Mouse (Mus musculus): ENCODE data around the gene Vash2. TPM values are rescaled to one million over a fixed set of nuclear protein-coding genes. Genes with fewer than 3 reads are reported as not detected.
"Not testable (repeated sequence)": the region's sequence is repeated elsewhere in the genome, so short reads cannot be mapped to it uniquely, and the experiment has no call there.

Gene Vash2
- polyA plus RNA-seq (2015; fragmentation: Nextera tagmentation; extraction: Ambion mirVana): 73.4 and 86.4 TPM in 2 replicates

DNA sequence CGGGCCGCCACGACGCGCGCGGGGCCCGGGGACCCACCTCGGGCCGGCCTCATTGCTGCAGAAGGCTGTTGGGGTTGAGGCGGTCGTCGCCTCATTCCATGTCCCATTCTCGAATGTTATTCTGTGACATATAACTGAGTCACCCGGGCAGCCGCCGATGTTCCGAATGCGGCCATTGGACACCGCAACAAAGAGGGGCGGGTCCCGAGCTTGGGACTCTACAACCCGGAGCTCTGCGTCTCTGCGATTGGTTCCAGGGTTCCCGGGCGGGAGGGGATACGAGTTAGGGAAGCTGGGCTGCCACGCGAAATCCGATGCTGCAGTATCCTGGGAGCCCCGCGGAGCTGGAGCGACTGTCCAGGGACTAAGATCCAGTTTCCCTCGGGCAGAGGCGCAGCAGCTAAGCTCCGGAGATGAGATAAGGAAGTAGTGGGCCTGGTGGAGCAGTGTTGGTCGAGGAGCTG, at the start of gene Vash2:
TSS of gene Vash2 (minus strand) at position 197 of the 464 bp plus-strand sequence.
- peaks cover 36% of the 10 kb centered on the region for H3K4me1 ChIP-seq
- H3K9me3 ChIP-seq (replicated peaks): no peaks in the 10 kb centered on the region
- peak within 1 kb of the TSS; percentile 96 for H3K9ac ChIP-seq (replicated peaks)
- WGBS: under 1% methylated on average over 38 of the region's 38 CpGs
- peaks cover 12% of the 10 kb centered on the region for H3K36me3 ChIP-seq
- ATAC-seq (ENCODE audit: low FRiP score): peak; percentile 97
- H3K4me2 ChIP-seq: peak within 1 kb of the TSS; percentile 83
- no peaks in the 10 kb centered on the region for H3K27me3 ChIP-seq (replicated peaks)
- peak within 1 kb of the TSS; percentile 97 for H3K27ac ChIP-seq (replicated peaks)
- peak within 1 kb of the TSS; percentile 78 for H3K4me3 ChIP-seq (replicated peaks)

GRCm38 (mm10) chr1:191026021-191026713, 47.1 kb upstream of the Vash2 start, which contains the start of gene Flvcr1:
Flvcr1 (minus strand) TSS chr1:191026158.
- Histone ChIP-seq H3K9me3 (replicated peaks) (no peaks in the 10 kb centered on the region), H3K4me1 (peaks cover 21% of the 10 kb centered on the region), H3K4me3 (replicated peaks) (peak within 1 kb of the TSS; percentile 91), H3K27me3 (replicated peaks) (no peaks in the 10 kb centered on the region), H3K27ac (replicated peaks) (peak within 1 kb of the TSS; percentile 93), H3K4me2 (peak within 1 kb of the TSS; percentile 93), H3K36me3 (0 out of 2 replicates have a peak, but pooled peaks cover 6% of the 10 kb centered on the region), H3K9ac (replicated peaks) (peak within 1 kb of the TSS; percentile 90)
- ATAC-seq (ENCODE audit: low FRiP score): peak; percentile 99
- under 1% methylated on average over 50 of the region's 50 CpGs for WGBS

- WGBS: 2% methylated on average over 69 of the region's 69 CpGs
- H3K4me1 ChIP-seq: peaks cover 21% of the 10 kb centered on the region
- peak overlapping the region; percentile 93 for H3K4me2 ChIP-seq
- peak overlapping the region; percentile 90 for H3K9ac ChIP-seq (replicated peaks)
- no peaks in the 10 kb centered on the region for H3K9me3 ChIP-seq (replicated peaks)
- peak; percentile 54 for ATAC-seq (ENCODE audit: low FRiP score)
- H3K4me3 ChIP-seq (replicated peaks): peak overlapping the region; percentile 91
- H3K27ac ChIP-seq (replicated peaks): peak overlapping the region; percentile 93
- no peaks in the 10 kb centered on the region for H3K27me3 ChIP-seq (replicated peaks)
- H3K36me3 ChIP-seq: 0 out of 2 replicates have a peak, but pooled peaks cover 6% of the 10 kb centered on the region
Measured at GRCm38 (mm10) chr1:191025016-191026012, 46.2 kb upstream of the Vash2 start.

DNA sequence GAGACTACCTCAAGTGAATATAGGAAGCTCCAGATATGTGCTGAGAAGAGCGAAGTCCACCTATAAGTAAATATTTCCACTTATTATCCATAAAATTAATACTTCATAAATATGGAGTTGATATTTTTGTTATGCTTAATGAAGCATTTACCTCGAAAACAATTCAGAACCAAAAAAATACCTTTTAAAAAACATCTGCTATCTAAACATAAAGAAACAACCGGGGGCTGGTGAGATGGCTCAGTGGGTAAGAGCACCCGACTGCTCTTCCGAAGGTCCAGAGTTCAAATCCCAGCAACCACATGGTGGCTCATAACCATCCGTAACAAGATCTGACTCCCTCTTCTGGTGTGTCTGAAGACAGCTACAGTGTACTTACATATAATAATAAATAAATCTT, 44.7 kb upstream of the Vash2 start:
- not testable (repeated sequence) for H3K36me3 ChIP-seq; H3K27me3 ChIP-seq (replicated peaks); H3K4me2 ChIP-seq; H3K9ac ChIP-seq (replicated peaks); ATAC-seq (ENCODE audit: low FRiP score); H3K27ac ChIP-seq (replicated peaks); H3K9me3 ChIP-seq (replicated peaks); H3K4me3 ChIP-seq (replicated peaks)
- WGBS: 90% methylated on average over 6 of the region's 6 CpGs
- H3K4me1 ChIP-seq: peaks cover 21% of the 10 kb centered on the region

GRCm38 (mm10) chr1:191023140-191023539, 44.0 kb upstream of the Vash2 start:
- Histone ChIP-seq H3K4me1 (peaks cover 21% of the 10 kb centered on the region), H3K9ac (replicated peaks) (no peak overlapping the region), H3K9me3 (replicated peaks) (no peaks in the 10 kb centered on the region), H3K27me3 (replicated peaks) (no peaks in the 10 kb centered on the region), H3K27ac (replicated peaks) (no peak overlapping the region), H3K4me2 (no peak overlapping the region), H3K36me3 (peaks cover 10% of the 10 kb centered on the region; the same call in 1 of the 2 replicates), H3K4me3 (replicated peaks) (no peak overlapping the region)
- WGBS: 91% methylated on average over 2 of the region's 2 CpGs
- no peak for ATAC-seq (ENCODE audit: low FRiP score)

GRCm38 (mm10) chr1:191021016-191021415, 41.9 kb upstream of the Vash2 start:
- H3K4me3 ChIP-seq (replicated peaks): no peak overlapping the region
- H3K27ac ChIP-seq (replicated peaks): no peak overlapping the region
- no peak overlapping the region for H3K4me2 ChIP-seq
- H3K36me3 ChIP-seq: peaks cover 10% of the 10 kb centered on the region; the same call in 1 of the 2 replicates
- no peak for ATAC-seq (ENCODE audit: low FRiP score)
- H3K4me1 ChIP-seq: peaks cover 13% of the 10 kb centered on the region
- H3K9me3 ChIP-seq (replicated peaks): no peaks in the 10 kb centered on the region
- no peak overlapping the region for H3K9ac ChIP-seq (replicated peaks)
- H3K27me3 ChIP-seq (replicated peaks): no peaks in the 10 kb centered on the region
- WGBS: 46% methylated on average over 7 of the region's 7 CpGs

- Histone ChIP-seq H3K36me3 (peaks cover 10% of the 10 kb centered on the region; the same call in 1 of the 2 replicates), H3K27ac (replicated peaks) (no peak overlapping the region), H3K4me2 (no peak overlapping the region), H3K27me3 (replicated peaks) (no peaks in the 10 kb centered on the region), H3K4me3 (replicated peaks) (no peak overlapping the region), H3K4me1 (peaks cover 13% of the 10 kb centered on the region), H3K9me3 (replicated peaks) (no peaks in the 10 kb centered on the region), H3K9ac (replicated peaks) (no peak overlapping the region)
- ATAC-seq (ENCODE audit: low FRiP score): no peak
- 80% methylated on average over 3 of the region's 3 CpGs for WGBS
Measured at GRCm38 (mm10) chr1:191020217-191020924, 41.3 kb upstream of the Vash2 start.

DNA sequence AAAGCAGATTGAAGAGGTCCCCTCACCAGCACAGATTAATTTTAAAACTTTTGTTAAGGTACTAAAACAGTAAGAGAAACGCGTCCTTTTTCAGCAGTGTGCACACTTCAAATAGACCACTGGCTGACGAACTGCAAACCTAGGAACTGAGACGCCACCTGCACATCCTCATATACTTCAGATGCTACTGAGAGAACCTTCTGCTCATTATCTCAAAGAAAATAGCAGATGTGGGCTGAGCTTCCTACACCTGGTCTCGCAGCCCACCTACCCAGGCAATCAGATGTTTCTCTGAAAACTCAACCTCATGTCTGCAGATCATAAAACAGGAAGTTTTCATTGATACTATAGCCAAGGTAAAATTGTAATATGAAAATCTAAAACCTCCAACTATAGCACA, 40.7 kb upstream of the Vash2 start:
- H3K4me3 ChIP-seq (replicated peaks): no peak overlapping the region
- H3K9me3 ChIP-seq (replicated peaks): no peaks in the 10 kb centered on the region
- H3K9ac ChIP-seq (replicated peaks): no peak overlapping the region
- 97% methylated on average over 5 of the region's 5 CpGs for WGBS
- no peaks in the 10 kb centered on the region for H3K27me3 ChIP-seq (replicated peaks)
- no peak overlapping the region for H3K4me2 ChIP-seq
- no peak overlapping the region for H3K27ac ChIP-seq (replicated peaks)
- H3K4me1 ChIP-seq: peaks cover 7% of the 10 kb centered on the region
- ATAC-seq (ENCODE audit: low FRiP score): no peak
- peaks cover 10% of the 10 kb centered on the region for H3K36me3 ChIP-seq

- Histone ChIP-seq H3K36me3 (peaks cover 43% of the 10 kb centered on the region), H3K9me3 (replicated peaks) (no peaks in the 10 kb centered on the region)
Measured at GRCm38 (mm10) chr1:191014271-191014670, 35.2 kb upstream of the Vash2 start.

DNA sequence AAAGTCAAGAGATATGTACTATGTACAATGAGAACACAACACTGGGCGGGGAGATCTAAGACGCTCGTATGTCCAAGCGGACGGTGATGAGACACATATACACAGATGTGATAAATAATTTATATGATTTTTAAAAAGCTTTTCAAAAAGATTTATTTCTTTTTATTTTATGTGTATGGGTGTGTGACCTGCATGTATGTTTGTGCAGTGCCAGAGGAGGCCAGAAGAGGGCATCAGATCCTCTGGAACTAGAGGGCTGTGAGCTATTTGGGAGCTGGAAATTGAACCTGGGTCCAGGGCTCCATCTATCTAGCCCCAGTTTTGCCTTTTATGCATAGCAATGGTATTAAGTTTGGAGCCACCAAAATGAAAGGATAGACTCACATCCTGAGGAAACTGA, 29.6 kb upstream of the Vash2 start:
- Histone ChIP-seq H3K9me3 (replicated peaks) (no peaks in the 10 kb centered on the region), H3K9ac (replicated peaks) (no peak overlapping the region), H3K27me3 (replicated peaks) (no peaks in the 10 kb centered on the region), H3K36me3 (peaks cover 71% of the 10 kb centered on the region), H3K27ac (replicated peaks) (no peak overlapping the region), H3K4me2 (no peak overlapping the region), H3K4me1 (no peaks in the 10 kb centered on the region), H3K4me3 (replicated peaks) (no peak overlapping the region)
- WGBS: 95% methylated on average over 5 of the region's 5 CpGs
- ATAC-seq (ENCODE audit: low FRiP score): no peak

More at GRCm38 (mm10) chr1:191014271-191014670, 35.2 kb upstream of the Vash2 start:
- 96% methylated on average over 3 of the region's 3 CpGs for WGBS
- Histone ChIP-seq H3K4me1 (no peaks in the 10 kb centered on the region), H3K9ac (replicated peaks) (no peak overlapping the region), H3K27me3 (replicated peaks) (no peaks in the 10 kb centered on the region), H3K27ac (replicated peaks) (no peak overlapping the region), H3K4me3 (replicated peaks) (no peak overlapping the region), H3K4me2 (no peak overlapping the region)
- ATAC-seq (ENCODE audit: low FRiP score): no peak

GRCm38 (mm10) chr1:191002201-191002600, 23.1 kb upstream of the Vash2 start:
- H3K27me3 ChIP-seq (replicated peaks): no peaks in the 10 kb centered on the region
- no peak overlapping the region for H3K9ac ChIP-seq (replicated peaks)
- H3K4me3 ChIP-seq (replicated peaks): no peak overlapping the region
- H3K9me3 ChIP-seq (replicated peaks): no peaks in the 10 kb centered on the region
- H3K4me2 ChIP-seq: no peak overlapping the region
- WGBS: 64% methylated on average over 6 of the region's 6 CpGs
- ATAC-seq (ENCODE audit: low FRiP score): no peak
- H3K36me3 ChIP-seq: peaks cover 19% of the 10 kb centered on the region
- no peaks in the 10 kb centered on the region for H3K4me1 ChIP-seq
- no peak overlapping the region for H3K27ac ChIP-seq (replicated peaks)
